Mouse (Mus musculus): Measurements from ENCODE around the gene Tctn1. TPM values are rescaled to one million over a fixed set of nuclear protein-coding genes. Genes with fewer than 3 reads are reported as not detected.

Tctn1 gene
- total RNA-seq (2021) = 10 to 100 TPM; 10.6 to 11.8 TPM
- long read RNA-seq, experiment 1 = 0 reads
- long read RNA-seq, experiment 2, partial matches to known transcripts = 0 of 1 reads
- long read RNA-seq, experiment 2, other reads (novel, unspliced or antisense) = 1 of 1 reads

GRCm38 (mm10) chr5:122263933-122264905 is at the start of gene Tctn1:
Tctn1 (minus strand) TSS chr5:122264460.
- DNase-seq (ENCODE audit: low spot score in 2 of 2) = peak; percentile 77 to 80

GRCm38 (mm10) chr5:122312942-122313684 is 48.9 kb upstream of the Tctn1 start:
- DNase-seq (ENCODE audit: low spot score in 2 of 2) = no peak

DNA sequence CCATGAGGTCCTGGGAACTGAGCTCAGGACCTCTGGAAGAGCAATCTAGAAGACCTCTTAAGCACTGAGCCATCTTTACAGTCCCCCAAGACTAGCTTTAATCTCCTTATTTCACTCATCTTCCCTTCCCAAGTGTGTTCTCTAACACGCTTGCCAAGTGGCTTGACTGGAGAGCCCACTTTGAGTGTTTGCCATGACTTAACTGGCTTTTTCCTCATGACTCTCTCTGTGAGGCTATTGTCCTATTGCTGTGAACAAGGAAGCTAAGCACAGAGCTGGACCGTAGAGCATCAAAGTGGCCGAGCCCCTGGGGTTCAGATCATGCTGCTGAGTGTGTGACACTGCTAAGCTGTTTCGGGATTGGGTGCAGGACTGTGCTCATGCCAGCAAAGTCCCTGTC is 48.1 kb upstream of the Tctn1 start:
- no peak for DNase-seq (ENCODE audit: low spot score in 2 of 2)

GRCm38 (mm10) chr5:122311692-122312091 is 47.4 kb upstream of the Tctn1 start:
- DNase-seq (ENCODE audit: low spot score in 2 of 2) = no peak

- no peak for DNase-seq (ENCODE audit: low spot score in 2 of 2)
These were observed 46.4 kb upstream of the Tctn1 start for GRCm38 (mm10) chr5:122310699-122311098.

DNA sequence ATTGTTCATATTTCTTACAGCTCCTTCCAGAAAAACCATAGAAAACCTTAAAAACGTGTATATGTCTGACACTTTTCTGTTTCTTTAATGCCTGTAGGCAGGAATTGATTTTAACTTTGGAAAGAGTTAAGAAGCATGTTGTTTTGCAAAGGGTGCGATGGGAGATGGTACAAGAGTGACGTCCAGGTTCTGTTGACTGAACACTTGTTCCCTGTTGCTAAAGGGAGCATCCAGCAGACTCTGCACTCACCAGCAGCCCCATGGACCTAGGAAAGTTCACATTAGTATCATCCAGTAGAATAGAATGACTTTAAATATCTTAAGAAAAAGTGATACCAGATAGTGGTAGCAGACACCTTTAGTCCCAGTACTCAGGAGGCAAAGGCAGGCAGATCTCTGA is 42.3 kb upstream of the Tctn1 start:
- no peak for DNase-seq (ENCODE audit: low spot score in 2 of 2)

DNA sequence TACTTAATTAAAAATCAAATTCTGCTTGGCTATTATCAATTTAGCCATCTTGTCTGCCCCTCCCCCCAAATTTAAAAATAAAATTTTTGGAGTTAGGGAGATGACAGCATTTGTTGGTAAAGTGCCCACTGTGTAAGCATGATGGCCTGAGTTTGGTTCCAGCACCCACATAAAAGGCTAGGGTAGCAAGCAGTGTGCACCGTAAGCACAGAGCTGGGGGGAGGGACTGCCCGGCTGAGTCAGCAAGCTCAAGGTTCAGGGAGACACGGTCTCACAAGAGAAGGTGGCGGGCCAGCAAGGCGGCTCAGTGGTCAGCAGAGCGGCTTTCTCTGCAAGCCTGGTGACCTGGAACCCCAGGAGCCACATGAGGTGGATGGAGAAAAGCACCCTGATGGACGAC is 41.2 kb upstream of the Tctn1 start:
- peak in 1 of 2 experiments; percentile 29 for DNase-seq (ENCODE audit: low spot score in 2 of 2)

DNA sequence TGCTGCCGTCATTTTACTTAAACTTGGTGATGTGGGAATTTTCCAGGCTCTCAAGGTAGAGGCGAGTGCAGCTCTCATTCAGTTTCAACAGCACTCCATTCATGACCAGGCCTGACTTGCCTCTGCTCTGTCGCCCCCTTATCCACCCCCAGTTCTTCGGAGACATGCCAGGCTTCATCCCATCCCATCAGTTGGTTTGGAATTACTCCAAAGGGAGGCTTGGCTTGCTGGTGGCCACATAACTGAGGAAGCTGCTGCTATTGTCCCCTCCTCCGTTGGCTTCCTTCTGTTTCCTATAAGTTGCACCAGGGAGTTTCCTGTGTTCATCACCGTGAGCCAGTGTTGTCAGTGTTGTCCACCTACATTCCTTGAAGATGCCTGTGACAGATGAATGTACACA is 40.3 kb upstream of the Tctn1 start:
- DNase-seq (ENCODE audit: low spot score in 2 of 2) = peak in 1 of 2 experiments; percentile 18

DNA sequence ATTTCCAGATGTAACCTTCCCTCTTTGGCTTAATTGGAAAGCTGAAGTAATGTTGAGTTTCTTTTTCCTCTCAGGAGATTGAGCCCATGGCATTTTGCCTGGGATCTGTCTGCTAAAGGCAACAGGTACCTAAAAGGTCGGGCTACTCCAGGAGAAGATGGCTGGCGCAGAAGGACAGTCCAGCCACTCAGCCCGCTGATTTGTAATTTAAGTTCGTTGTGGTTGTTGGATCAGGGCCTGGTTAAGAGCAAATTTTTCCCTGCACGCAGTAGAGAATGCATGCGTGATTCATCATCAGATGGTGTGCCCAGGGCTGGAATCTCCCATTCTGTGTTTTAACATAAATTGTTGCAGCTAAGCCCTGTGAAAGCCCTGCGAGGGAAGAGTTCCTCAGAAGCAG is 39.7 kb upstream of the Tctn1 start:
- peak; percentile 13 to 19 for DNase-seq (ENCODE audit: low spot score in 2 of 2)

GRCm38 (mm10) chr5:122302810-122303745 is 38.8 kb upstream of the Tctn1 start:
- DNase-seq (ENCODE audit: low spot score in 2 of 2) = peak in 1 of 2 experiments; percentile 21

DNA sequence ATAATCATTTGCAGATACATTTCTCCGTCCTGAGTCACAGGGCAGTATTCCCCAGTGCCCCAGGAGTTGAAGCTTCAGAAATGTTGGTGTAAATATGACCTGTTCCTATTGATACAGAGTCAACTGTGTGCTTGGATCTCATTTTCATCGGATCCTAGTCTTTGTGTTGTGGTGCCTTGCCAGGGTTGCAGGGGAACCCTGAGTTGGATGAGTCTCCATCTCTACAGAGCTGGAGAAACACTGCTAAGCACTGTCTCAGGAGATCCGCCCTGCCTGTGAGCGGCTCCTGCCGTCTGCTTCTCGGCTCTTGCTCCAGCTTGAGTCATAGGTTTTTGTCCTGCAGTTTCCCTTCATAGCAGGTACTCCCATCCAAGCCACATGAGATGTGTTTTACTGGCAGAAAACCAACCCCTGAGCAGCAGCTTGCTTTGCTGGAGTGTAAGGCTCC is 35.8 kb upstream of the Tctn1 start:
- peak in 1 of 2 experiments; percentile 22 for DNase-seq (ENCODE audit: low spot score in 2 of 2)

GRCm38 (mm10) chr5:122295113-122295935 is 31.1 kb upstream of the Tctn1 start:
- DNase-seq (ENCODE audit: low spot score in 2 of 2) = peak in 1 of 2 experiments; percentile 20

- DNase-seq (ENCODE audit: low spot score in 2 of 2) = no peak
These were observed 30.0 kb upstream of the Tctn1 start for GRCm38 (mm10) chr5:122294219-122294735.

DNA sequence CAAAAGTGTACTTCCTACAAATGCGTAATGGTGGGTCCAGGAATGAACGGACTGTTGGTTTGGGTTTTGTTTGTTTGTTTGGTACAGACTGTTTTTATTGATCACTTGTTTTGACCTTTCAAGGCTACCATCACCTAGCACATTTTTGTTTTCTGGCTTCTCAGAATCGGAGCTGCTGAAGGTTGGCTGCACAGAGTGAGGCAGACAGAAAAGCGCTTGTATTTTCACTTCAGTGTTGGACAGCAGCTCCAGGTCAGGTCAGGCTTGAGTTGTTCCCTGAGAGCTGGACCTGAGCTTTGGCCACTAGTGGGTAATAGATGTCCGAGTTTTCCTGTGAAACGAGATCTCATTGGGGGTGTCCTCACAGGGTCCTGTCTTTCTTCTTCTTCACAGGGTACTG is 28.9 kb upstream of the Tctn1 start:
- DNase-seq (ENCODE audit: low spot score in 2 of 2) = no peak

DNA sequence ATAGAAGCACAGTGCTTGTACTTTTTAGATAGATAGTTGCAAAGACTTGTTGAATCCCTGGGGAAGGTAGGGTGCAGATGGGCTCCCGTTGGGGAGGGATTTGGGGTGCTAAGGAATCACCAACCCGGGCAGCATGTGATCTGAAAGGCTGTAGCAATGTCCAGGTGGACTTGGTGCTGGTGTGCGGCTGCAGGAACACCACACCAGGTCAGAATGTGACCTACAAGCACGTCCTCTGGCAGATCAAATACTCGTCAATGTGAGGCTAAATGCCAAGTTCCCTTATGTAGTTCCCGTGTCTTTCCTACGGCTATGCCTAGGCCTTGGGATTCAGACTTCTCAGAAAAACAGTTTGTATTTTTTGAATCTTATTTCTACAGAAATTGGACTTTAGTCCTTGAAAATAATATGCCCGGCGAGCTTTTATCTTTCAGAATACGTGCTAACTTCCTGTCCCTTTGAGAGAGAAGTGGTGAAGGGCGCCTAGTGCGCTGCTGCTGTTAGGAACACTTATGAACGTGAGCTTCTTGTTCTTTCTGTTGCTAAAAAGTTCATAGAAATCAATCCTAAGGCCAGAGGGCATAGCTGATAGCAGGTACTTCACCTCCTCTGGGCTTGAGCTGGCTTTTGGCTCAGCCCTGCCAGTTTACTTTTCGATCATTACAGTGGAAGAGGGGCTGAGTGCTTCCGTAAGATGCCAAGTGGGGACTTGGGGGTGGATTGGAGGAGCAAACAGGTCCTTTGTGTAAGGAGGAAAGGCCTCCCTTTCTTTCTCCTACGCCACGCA is 27.5 kb upstream of the Tctn1 start:
- DNase-seq (ENCODE audit: low spot score in 2 of 2) = no peak

- DNase-seq (ENCODE audit: low spot score in 2 of 2) = no peak
These were observed 26.9 kb upstream of the Tctn1 start for GRCm38 (mm10) chr5:122291149-122291548.

- DNase-seq (ENCODE audit: low spot score in 2 of 2) = no peak
These were observed 24.0 kb upstream of the Tctn1 start for GRCm38 (mm10) chr5:122288147-122288811.

DNA sequence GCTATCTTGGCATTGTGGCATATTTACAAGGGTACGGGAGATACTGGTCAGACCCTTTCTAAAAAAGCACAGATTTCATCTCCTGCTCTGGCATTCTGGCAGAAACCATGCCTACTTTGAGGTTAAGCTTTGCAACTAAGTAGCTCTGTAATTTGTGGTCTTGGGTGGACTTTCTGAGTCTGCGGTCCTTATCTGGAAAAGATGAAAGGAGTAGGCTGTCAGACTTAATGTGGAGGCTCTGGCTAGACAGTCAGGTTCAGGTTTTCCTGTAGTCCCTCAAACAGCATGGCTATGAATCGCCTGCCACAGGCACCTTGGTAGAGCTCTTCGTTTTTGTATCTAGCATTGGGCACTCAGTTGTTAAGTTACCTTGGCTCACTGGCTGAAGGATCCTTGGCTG is 22.8 kb upstream of the Tctn1 start:
- DNase-seq (ENCODE audit: low spot score in 2 of 2) = no peak

Measured in adrenal gland, adult 18-20 months (tissue).